Mouse (Mus musculus) testis, adult 2 months (tissue): ENCODE results near the gene Rgs6.

Experiments
- CTCF ChIP-seq: fragments of 200-500 bp; IDR thresholded peaks from 2 replicates; pipeline ENCODE4 v1.5.1; 2012; ENCODE audit warnings: low read depth, mild to moderate bottlenecking, inconsistent platforms, low read length, moderate library complexity; ENCODE audit not compliant: control insufficient read depth, insufficient read depth, insufficient replicate concordance
- POLR2A ChIP-seq: fragments of 200-500 bp; IDR thresholded peaks from 2 replicates; pipeline ENCODE4 v1.6.1; 2012; ENCODE audit warnings: low read depth, mild to moderate bottlenecking, inconsistent platforms, low read length, moderate library complexity; ENCODE audit not compliant: control insufficient read depth

DNA sequence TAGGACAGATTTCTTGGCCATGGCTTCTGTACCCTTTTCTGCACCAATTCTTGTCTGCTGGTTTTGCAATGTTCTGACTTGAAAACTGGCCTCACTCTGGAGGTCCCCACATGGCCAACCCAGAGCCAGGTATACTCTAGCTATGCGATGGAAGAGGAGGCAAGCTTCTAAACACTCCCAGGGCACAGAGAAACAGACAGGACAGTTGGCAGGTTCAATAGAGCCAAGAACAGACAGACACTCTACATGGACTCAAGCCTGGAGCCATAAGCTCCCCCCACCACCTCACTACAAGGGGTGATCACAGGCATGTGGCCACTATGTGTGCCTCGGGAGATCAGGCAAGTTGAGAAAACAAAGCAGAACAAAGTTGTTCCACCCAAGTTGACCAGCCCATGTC, 572.1 kb downstream of the Rgs6 start:
- TF ChIP-seq CTCF = no peak
- no peak for TF ChIP-seq POLR2A
